Mouse (Mus musculus): Measurements from ENCODE around the gene Slc22a3. TPM values are rescaled to one million over a fixed set of nuclear protein-coding genes. Genes with fewer than 3 reads are reported as not detected.

Slc22a3 gene
- total RNA-seq, 2 experiments from 2014 or later: 5.2 to 5.3 TPM

- intact Hi-C loops (cut with DNase I): no loop called here
- no peak for DNase-seq (ENCODE audit: low spot score in 2 of 2)
These were observed 136.1 kb downstream of the Slc22a3 start for GRCm38 (mm10) chr17:12371310-12371925.

GRCm38 (mm10) chr17:12370289-12370688, 137.2 kb downstream of the Slc22a3 start:
- intact Hi-C loops (cut with DNase I): no loop called here
- no peak for DNase-seq (ENCODE audit: low spot score in 2 of 2)

DNA sequence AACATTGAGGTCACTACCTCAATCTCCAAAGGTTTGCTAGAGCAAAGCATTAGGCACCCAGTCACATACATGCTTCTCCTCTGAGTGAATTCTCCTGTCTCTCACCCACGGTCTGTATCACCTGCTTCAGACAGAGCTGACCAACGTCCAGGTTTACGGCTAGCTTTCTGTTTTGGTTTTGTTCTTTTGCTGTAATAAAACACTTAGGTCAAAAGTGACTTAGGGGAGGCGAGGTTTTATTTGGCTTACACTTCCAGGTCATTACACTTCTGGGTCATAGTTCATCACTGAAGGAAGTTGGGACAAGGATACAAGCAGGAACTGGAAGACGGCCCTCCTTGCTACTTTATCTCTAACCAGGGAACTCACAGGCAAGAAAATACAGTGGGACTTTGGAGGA, 138.1 kb downstream of the Slc22a3 start:
- no peak for DNase-seq (ENCODE audit: low spot score in 2 of 2)
- intact Hi-C loops (cut with DNase I): loop anchor here (2.0 to 5.0 kb wide), 4 partner anchors 52 to 333 kb away; partner anchors contain the start of gene Map3k4

Other genes starting within 250 kb of the Slc22a3 start
- gene Map3k4, start 188.9 kb downstream of the Slc22a3 start, total RNA-seq (2021): 10 to 100 TPM; 36.1 to 39.2 TPM
- not detected for gene Plg, start 129.1 kb downstream of the Slc22a3 start, total RNA-seq (2021)
- gene Slc22a2, start 76.4 kb upstream of the Slc22a3 start, total RNA-seq (2021): under 1 TPM; 0.57 to 0.89 TPM
- gene Slc22a1, start 168.1 kb upstream of the Slc22a3 start, total RNA-seq (2021): 1 to 10 TPM; 2.1 to 3.7 TPM

All from left cerebral cortex, postnatal 14 days (tissue).